ENCODE assay signal across 7 mouse cellular contexts in the genomic region with DNA sequence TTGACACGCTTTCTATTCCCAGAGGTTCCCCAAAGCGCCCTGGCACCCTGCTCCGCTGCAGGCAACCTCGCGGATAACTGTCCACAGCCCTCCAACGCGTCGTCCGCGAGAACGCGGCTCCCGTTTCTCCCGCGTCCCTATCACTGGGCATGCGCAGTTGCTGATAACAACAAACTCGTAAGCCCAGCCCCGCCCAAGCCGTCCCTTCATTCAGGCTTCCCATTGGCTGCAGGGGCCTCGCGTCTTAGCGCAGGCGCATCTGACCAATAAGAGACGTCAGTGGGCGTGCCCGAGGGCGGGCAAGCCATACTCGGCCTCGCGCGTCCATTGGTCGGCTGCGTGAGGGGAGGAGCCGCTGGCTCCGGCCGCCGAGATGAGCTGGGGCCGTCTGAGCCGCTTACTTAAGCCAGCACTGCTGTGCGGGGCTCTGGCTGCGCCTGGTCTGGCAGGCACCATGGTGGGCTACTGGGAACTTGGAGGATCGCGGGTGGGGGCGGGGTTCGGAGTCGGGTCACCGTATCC. TPM values are rescaled to one million over a fixed set of nuclear protein-coding genes. Genes with fewer than 3 reads are reported as not detected.
DNase-seq lines count a peak whose midpoint lies in the region; ATAC-seq lines count a peak whose summit lies in the region.

No protein-coding gene starts in this region.

- DNase-seq in adrenal gland, postnatal 10 days: peak; percentile 100
- peak; percentile 100 for DNase-seq in embryonic facial prominence, embryonic 10.5 days (ENCODE audit: low spot score)
- DNase-seq in kidney, adult 11 months: peak; percentile 100
- peak; percentile 99 for DNase-seq in limb, embryonic 10.5 days (ENCODE audit: low spot score)
- DNase-seq in spleen, adult 12 weeks (ENCODE audit: low spot score): peak; percentile 99

- under 1% methylated on average over 47 of the region's 47 CpGs for WGBS in embryonic facial prominence, embryonic 10.5 days
- under 1% methylated on average over 47 of the region's 47 CpGs for WGBS in limb, embryonic 10.5 days
- WGBS in midbrain, embryonic 13.5 days: under 1% methylated on average over 47 of the region's 47 CpGs

- H3K9me3 ChIP-seq in embryonic facial prominence, embryonic 10.5 days: no peaks in the 10 kb centered on the region
- H3K9me3 ChIP-seq in limb, embryonic 10.5 days (replicated peaks): no peaks in the 10 kb centered on the region
- H3K9me3 ChIP-seq in midbrain, embryonic 13.5 days: no peaks in the 10 kb centered on the region

- peaks cover 81% of the 10 kb centered on the region for H3K4me1 ChIP-seq in embryonic facial prominence, embryonic 10.5 days
- peaks cover 60% of the 10 kb centered on the region for H3K4me1 ChIP-seq in limb, embryonic 10.5 days
- H3K4me1 ChIP-seq in midbrain, embryonic 13.5 days (replicated peaks): peaks cover 48% of the 10 kb centered on the region

- H3K36me3 ChIP-seq in embryonic facial prominence, embryonic 10.5 days (replicated peaks): peaks cover 33% of the 10 kb centered on the region
- peaks cover 32% of the 10 kb centered on the region for H3K36me3 ChIP-seq in limb, embryonic 10.5 days
- peaks cover 29% of the 10 kb centered on the region for H3K36me3 ChIP-seq in midbrain, embryonic 13.5 days

- H3K9ac ChIP-seq in midbrain, embryonic 13.5 days (replicated peaks): peak overlapping the region; percentile 95

- peak overlapping the region; percentile 98 for H3K27ac ChIP-seq in embryonic facial prominence, embryonic 10.5 days (replicated peaks)
- peak overlapping the region; percentile 97 for H3K27ac ChIP-seq in limb, embryonic 10.5 days
- peak overlapping the region; percentile 98 for H3K27ac ChIP-seq in midbrain, embryonic 13.5 days

- no peaks in the 10 kb centered on the region for H3K27me3 ChIP-seq in embryonic facial prominence, embryonic 10.5 days (replicated peaks; ENCODE audit: low read depth, poor library complexity, severe bottlenecking)
- H3K27me3 ChIP-seq in limb, embryonic 10.5 days (ENCODE audit: low read depth, poor library complexity, severe bottlenecking): 0 out of 2 replicates have a peak, but pooled peaks cover 8% of the 10 kb centered on the region
- H3K27me3 ChIP-seq in midbrain, embryonic 13.5 days: no peaks in the 10 kb centered on the region

- ATAC-seq in granulocyte monocyte progenitor cell, adult 5-6 weeks (replicated peaks; ENCODE audit: poor library complexity, severe bottlenecking): peak; percentile 86
- peak; percentile 98 for ATAC-seq in midbrain, embryonic 13.5 days

- H3K4me2 ChIP-seq in midbrain, embryonic 13.5 days (replicated peaks): peak overlapping the region; percentile 74

- H3K4me3 ChIP-seq in embryonic facial prominence, embryonic 10.5 days: peak overlapping the region; percentile 94
- H3K4me3 ChIP-seq in limb, embryonic 10.5 days: peak overlapping the region; percentile 85
- peak overlapping the region; percentile 88 for H3K4me3 ChIP-seq in midbrain, embryonic 13.5 days (replicated peaks)

RNA-seq across cellular contexts. Expression of a gene that starts 6.4 kb away (rescaled TPM):
- total RNA-seq in adrenal gland, postnatal 10 days (2021): 1,000 to 10,000 TPM; 1,132 to 1,146 TPM
- polyA plus RNA-seq in embryonic facial prominence, embryonic 10.5 days (2016; fragmentation: Nextera tagmentation; extraction: Ambion mirVana): 618 and 672 TPM in 2 replicates
- 278 and 280 TPM in 2 replicates for total RNA-seq in granulocyte monocyte progenitor cell, adult 5-6 weeks (2014; fragmentation: Nextera tagmentation)
- total RNA-seq in granulocyte monocyte progenitor cell, adult 5-6 weeks (2017): 397 and 420 TPM in 2 replicates
- polyA plus RNA-seq in limb, embryonic 10.5 days (2016; fragmentation: Nextera tagmentation; extraction: Ambion mirVana): 589 and 631 TPM in 2 replicates
- 498 and 532 TPM in 2 replicates for polyA plus RNA-seq in midbrain, embryonic 13.5 days (2015; fragmentation: Nextera tagmentation; extraction: Ambion mirVana)

RNA-seq across cellular contexts. Expression of a gene that starts 13.7 kb away (rescaled TPM):
- 100 to 1,000 TPM in 1 of 2 experiments, 10 to 100 TPM in 1; 96.5 to 102 TPM for total RNA-seq in adrenal gland, postnatal 10 days (2021)
- 312 and 316 TPM in 2 replicates for polyA plus RNA-seq in embryonic facial prominence, embryonic 10.5 days (2016; fragmentation: Nextera tagmentation; extraction: Ambion mirVana)
- 96.6 and 105 TPM in 2 replicates for total RNA-seq in granulocyte monocyte progenitor cell, adult 5-6 weeks (2014; fragmentation: Nextera tagmentation)
- total RNA-seq in granulocyte monocyte progenitor cell, adult 5-6 weeks (2017): 79.7 and 86.7 TPM in 2 replicates
- polyA plus RNA-seq in limb, embryonic 10.5 days (2016; fragmentation: Nextera tagmentation; extraction: Ambion mirVana): 319 and 357 TPM in 2 replicates
- 159 and 174 TPM in 2 replicates for polyA plus RNA-seq in midbrain, embryonic 13.5 days (2015; fragmentation: Nextera tagmentation; extraction: Ambion mirVana)

RNA-seq across cellular contexts. Expression of a gene that starts 36.9 kb away (rescaled TPM):
- total RNA-seq in adrenal gland, postnatal 10 days (2021): 10 to 100 TPM; 11.9 to 12.7 TPM
- polyA plus RNA-seq in embryonic facial prominence, embryonic 10.5 days (2016; fragmentation: Nextera tagmentation; extraction: Ambion mirVana): 11.2 and 11.3 TPM in 2 replicates
- total RNA-seq in granulocyte monocyte progenitor cell, adult 5-6 weeks (2014; fragmentation: Nextera tagmentation): 109 and 133 TPM in 2 replicates
- total RNA-seq in granulocyte monocyte progenitor cell, adult 5-6 weeks (2017): 110 and 120 TPM in 2 replicates
- 14.9 and 15.5 TPM in 2 replicates for polyA plus RNA-seq in limb, embryonic 10.5 days (2016; fragmentation: Nextera tagmentation; extraction: Ambion mirVana)
- polyA plus RNA-seq in midbrain, embryonic 13.5 days (2015; fragmentation: Nextera tagmentation; extraction: Ambion mirVana): 1.5 and 1.6 TPM in 2 replicates

RNA-seq across cellular contexts. Expression of a gene that starts 52.1 kb away (rescaled TPM):
- 10 to 100 TPM; 37.5 to 55.7 TPM for total RNA-seq in adrenal gland, postnatal 10 days (2021)
- 16.2 and 18.2 TPM in 2 replicates for polyA plus RNA-seq in embryonic facial prominence, embryonic 10.5 days (2016; fragmentation: Nextera tagmentation; extraction: Ambion mirVana)
- 42.4 and 43.6 TPM in 2 replicates for total RNA-seq in granulocyte monocyte progenitor cell, adult 5-6 weeks (2014; fragmentation: Nextera tagmentation)
- 18.0 and 24.5 TPM in 2 replicates for total RNA-seq in granulocyte monocyte progenitor cell, adult 5-6 weeks (2017)
- 17.1 and 18.4 TPM in 2 replicates for polyA plus RNA-seq in limb, embryonic 10.5 days (2016; fragmentation: Nextera tagmentation; extraction: Ambion mirVana)
- 13.4 and 15.3 TPM in 2 replicates for polyA plus RNA-seq in midbrain, embryonic 13.5 days (2015; fragmentation: Nextera tagmentation; extraction: Ambion mirVana)

RNA-seq across cellular contexts. Expression of a gene that starts 57.0 kb away (rescaled TPM):
- total RNA-seq in adrenal gland, postnatal 10 days (2021): 10 to 100 TPM; 16.0 to 19.8 TPM
- 2.9 and 3.2 TPM in 2 replicates for polyA plus RNA-seq in embryonic facial prominence, embryonic 10.5 days (2016; fragmentation: Nextera tagmentation; extraction: Ambion mirVana)
- 23.0 and 28.8 TPM in 2 replicates for total RNA-seq in granulocyte monocyte progenitor cell, adult 5-6 weeks (2014; fragmentation: Nextera tagmentation)
- total RNA-seq in granulocyte monocyte progenitor cell, adult 5-6 weeks (2017): 14.7 and 16.0 TPM in 2 replicates
- polyA plus RNA-seq in limb, embryonic 10.5 days (2016; fragmentation: Nextera tagmentation; extraction: Ambion mirVana): 2.0 and 2.3 TPM in 2 replicates
- 5.4 and 5.8 TPM in 2 replicates for polyA plus RNA-seq in midbrain, embryonic 13.5 days (2015; fragmentation: Nextera tagmentation; extraction: Ambion mirVana)

Comparison
In these comparisons a context has a peak if more than half of its experiments do, and no peak if none do; other contexts are left out.
1. Peak in every context shown above with its lines: DNase-seq, ATAC-seq, H3K4me3 ChIP-seq and H3K27ac ChIP-seq.